Mouse (Mus musculus) layer of hippocampus, postnatal 14 days (tissue): ENCODE data around the gene 9530003J23Rik. TPM values are rescaled to one million over a fixed set of nuclear protein-coding genes. Genes with fewer than 3 reads are reported as not detected.
A peak's percentile ranks its signal among the peaks of the same experiment; 100 is the strongest.
"Not testable (repeated sequence)": the region's sequence is repeated elsewhere in the genome, so short reads cannot be mapped to it uniquely, and the experiment has no call there.

Source experiments
- DNase-seq, 2 experiments: peaks; one replicate each; pipeline ENCODE4 v3.0.0; 2021 to 2022; ENCODE audit warnings: low spot score in 2 of 2, mixed read lengths in 1 of 2
- long read RNA-seq, 2 experiments: library from polyadenylated mRNA; stranded (forward); transcript quantifications; one replicate each; pipeline ENCODE4 v2.0.0; 2021
- total RNA-seq, 2 experiments: library from RNA; stranded (reverse); gene quantifications; 2 replicates each; pipeline ENCODE4 v1.2.3; 2021

9530003J23Rik gene
- not detected for total RNA-seq
- long read RNA-seq, experiment 1: 0 reads
- long read RNA-seq, experiment 2: 0 reads

GRCm38 (mm10) chr10:117238603-117239002 lies at the start of gene 9530003J23Rik:
TSS of gene 9530003J23Rik (minus strand) at chr10:117238703.
- DNase-seq: no peak

- DNase-seq: no peak
Measured at GRCm38 (mm10) chr10:117287226-117287850, 48.8 kb upstream of the 9530003J23Rik start.

- DNase-seq: no peak
Measured at GRCm38 (mm10) chr10:117286366-117286970, 48.0 kb upstream of the 9530003J23Rik start.

- DNase-seq: not testable (repeated sequence)
Measured at GRCm38 (mm10) chr10:117285584-117285983, 47.1 kb upstream of the 9530003J23Rik start.

GRCm38 (mm10) chr10:117284578-117285520 lies 46.3 kb upstream of the 9530003J23Rik start:
- no peak for DNase-seq

- no peak for DNase-seq
Measured at GRCm38 (mm10) chr10:117283871-117284577, 45.5 kb upstream of the 9530003J23Rik start.

GRCm38 (mm10) chr10:117283196-117283595 lies 44.7 kb upstream of the 9530003J23Rik start:
- not testable (repeated sequence) for DNase-seq

- DNase-seq: no peak
Measured at GRCm38 (mm10) chr10:117282551-117282950, 44.0 kb upstream of the 9530003J23Rik start.

GRCm38 (mm10) chr10:117282049-117282448 lies 43.5 kb upstream of the 9530003J23Rik start, which contains the start of gene Lyz2:
TSS of gene Lyz2 (minus strand) at chr10:117282321.
- DNase-seq: no peak

- DNase-seq: no peak
Measured at GRCm38 (mm10) chr10:117281381-117281920, 42.9 kb upstream of the 9530003J23Rik start.

- no peak for DNase-seq
Measured at GRCm38 (mm10) chr10:117280000-117280399, 41.5 kb upstream of the 9530003J23Rik start.

GRCm38 (mm10) chr10:117278510-117278909 lies 40.0 kb upstream of the 9530003J23Rik start:
- DNase-seq: not testable (repeated sequence)

GRCm38 (mm10) chr10:117277779-117278178 lies 39.3 kb upstream of the 9530003J23Rik start:
- peak; percentile 6 to 10 for DNase-seq

GRCm38 (mm10) chr10:117275681-117276369 lies 37.3 kb upstream of the 9530003J23Rik start:
- DNase-seq: no peak

- not testable (repeated sequence) for DNase-seq
Measured at GRCm38 (mm10) chr10:117274645-117275044, 36.1 kb upstream of the 9530003J23Rik start.

- DNase-seq: no peak
Measured at GRCm38 (mm10) chr10:117272023-117272422, 33.5 kb upstream of the 9530003J23Rik start.

- no peak for DNase-seq
Measured at GRCm38 (mm10) chr10:117259870-117260269, 21.4 kb upstream of the 9530003J23Rik start.

- no peak for DNase-seq
Measured at GRCm38 (mm10) chr10:117235866-117236265, 2.6 kb downstream of the 9530003J23Rik start.

- no peak for DNase-seq
Measured at GRCm38 (mm10) chr10:117234825-117235224, 3.7 kb downstream of the 9530003J23Rik start.

- no peak for DNase-seq
Measured at GRCm38 (mm10) chr10:117229826-117230225, 8.7 kb downstream of the 9530003J23Rik start.
